Mouse (Mus musculus) spleen, adult 2 months (tissue): ENCODE data around the gene Colgalt1. TPM values are rescaled to one million over a fixed set of nuclear protein-coding genes. Genes with fewer than 3 reads are reported as not detected.
A peak's percentile ranks its signal among the peaks of the same experiment; 100 is the strongest.

Experiments used
- DNase-seq, 2 experiments: peaks; one replicate each; pipeline versions ENCODE4 v3.0.0 to v3.0.0-alpha.2; 2012 to 2021; ENCODE audit warnings: low spot score in 2 of 2, low read depth in 1 of 2
- H3K27ac ChIP-seq: fragments of 200-500 bp; 2 replicates; pipeline ENCODE4 v1.5.1; 2012; ENCODE audit warnings: low read length, inconsistent platforms; ENCODE audit not compliant: insufficient read depth
- H3K27me3 ChIP-seq: fragments of 200-500 bp; 2 replicates; pipeline ENCODE4 v1.6.1; 2012; ENCODE audit warnings: mild to moderate bottlenecking, moderate library complexity, low read length, inconsistent platforms; ENCODE audit not compliant: control insufficient read depth, insufficient read depth
- H3K36me3 ChIP-seq: fragments of 200-500 bp; 2 replicates; pipeline ENCODE4 v1.6.1; 2012; ENCODE audit warnings: mild to moderate bottlenecking, low read length, inconsistent platforms; ENCODE audit not compliant: control insufficient read depth, insufficient read depth
- H3K4me1 ChIP-seq: fragments of 200-500 bp; 2 replicates; pipeline ENCODE4 v1.6.1; 2011; ENCODE audit warnings: inconsistent platforms; ENCODE audit not compliant: control insufficient read depth, insufficient read depth, insufficient read length
- H3K4me3 ChIP-seq: fragments of 200-500 bp; 2 replicates; pipeline ENCODE4 v1.5.1; 2011; ENCODE audit warnings: mild to moderate bottlenecking, inconsistent platforms; ENCODE audit not compliant: insufficient read depth, insufficient read length; ENCODE audit errors: extremely low read depth
- CTCF ChIP-seq: fragments of 200-500 bp; IDR thresholded peaks from 2 replicates; pipeline ENCODE4 v1.5.1; 2011; ENCODE audit warnings: mild to moderate bottlenecking, inconsistent platforms; ENCODE audit not compliant: insufficient read depth, insufficient read length, insufficient replicate concordance; ENCODE audit errors: extremely low read depth
- POLR2A ChIP-seq: fragments of 200-500 bp; IDR thresholded peaks from 2 replicates; pipeline ENCODE4 v1.6.1; 2011; ENCODE audit warnings: low read depth, low read length, inconsistent platforms
- WGBS: fragments of 180-500 bp; shearing (Covaris S2); methylation state at CpG from one replicate; pipeline ENCODE4 v1.1.7; 2018; 5-methylcytosine and 5-hydroxymethylcytosine counted together
- polyA plus RNA-seq: library from polyadenylated mRNA; depleted of rRNA; stranded (reverse); fragments of >200 nt; gene quantifications from 2 replicates; pipeline ENCODE4 v1.2.3, GENCODE M21; 2012; rRNA removed

Colgalt1 gene
- polyA plus RNA-seq = 159 and 216 TPM in 2 replicates

GRCm38 (mm10) chr8:71610822-71611651, at the start of gene Colgalt1:
TSS of gene Colgalt1 (plus strand) at chr8:71610998.
- Histone ChIP-seq H3K4me3 (peak within 1 kb of the TSS; percentile 81), H3K27ac (peak within 1 kb of the TSS; percentile 83), H3K27me3 (no peaks in the 10 kb centered on the region), H3K4me1 (peaks cover 8% of the 10 kb centered on the region; the same call in 1 of the 2 replicates), H3K36me3 (peaks cover 10% of the 10 kb centered on the region)
- peak; percentile 42; the same call in 1 of the 2 replicates for TF ChIP-seq POLR2A
- no peak for TF ChIP-seq CTCF
- DNase-seq = peak; percentile 96 to 99
- WGBS = under 1% methylated on average over 82 of the region's 82 CpGs

GRCm38 (mm10) chr8:71561401-71561800, 49.4 kb upstream of the Colgalt1 start:
- no peaks in the 10 kb centered on the region for H3K27me3 ChIP-seq
- DNase-seq = peak; percentile 58 to 72
- 5% methylated on average over 15 of the region's 15 CpGs for WGBS

GRCm38 (mm10) chr8:71562751-71563150, 48.0 kb upstream of the Colgalt1 start:
- 1% methylated on average over 33 of the region's 33 CpGs for WGBS
- DNase-seq = peak; percentile 38 to 81
- TF ChIP-seq POLR2A (no peak), CTCF (peak; percentile 89)
- no peak overlapping the region for H3K27ac ChIP-seq
- H3K27me3 ChIP-seq = no peaks in the 10 kb centered on the region
- peaks cover 11% of the 10 kb centered on the region for H3K4me1 ChIP-seq
- H3K4me3 ChIP-seq = no peak overlapping the region; the same call in 1 of the 2 replicates
- no peaks in the 10 kb centered on the region for H3K36me3 ChIP-seq

More at GRCm38 (mm10) chr8:71561401-71561800, 49.4 kb upstream of the Colgalt1 start:
- no peak overlapping the region for H3K27ac ChIP-seq
- no peak overlapping the region for H3K4me3 ChIP-seq
- TF ChIP-seq CTCF (peak; percentile 94; the same call in 1 of the 2 replicates), POLR2A (no peak)
- peaks cover 11% of the 10 kb centered on the region for H3K4me1 ChIP-seq
- H3K36me3 ChIP-seq = no peaks in the 10 kb centered on the region

GRCm38 (mm10) chr8:71563992-71564391, 46.8 kb upstream of the Colgalt1 start:
- 91% methylated on average over 4 of the region's 4 CpGs for WGBS
- H3K36me3 ChIP-seq = no peaks in the 10 kb centered on the region
- no peak overlapping the region for H3K4me3 ChIP-seq
- peaks cover 4% of the 10 kb centered on the region for H3K4me1 ChIP-seq
- no peaks in the 10 kb centered on the region for H3K27me3 ChIP-seq
- no peak overlapping the region for H3K27ac ChIP-seq
- no peak for DNase-seq
- TF ChIP-seq POLR2A (no peak), CTCF (no peak)

- no peak within 1 kb of the TSS for H3K4me3 ChIP-seq
- H3K27ac ChIP-seq = no peak within 1 kb of the TSS
- no peaks in the 10 kb centered on the region for H3K36me3 ChIP-seq
- TF ChIP-seq CTCF = no peak
- no peak for TF ChIP-seq POLR2A
- WGBS = 91% methylated on average over 3 of the region's 3 CpGs
- no peak for DNase-seq
- no peaks in the 10 kb centered on the region for H3K27me3 ChIP-seq
- H3K4me1 ChIP-seq = peaks cover 6% of the 10 kb centered on the region
Observed at GRCm38 (mm10) chr8:71566501-71566900, 44.3 kb upstream of the Colgalt1 start, which contains the start of gene Nxnl1. TSS of gene Nxnl1 (minus strand) at chr8:71566601.

GRCm38 (mm10) chr8:71567587-71567986, 43.2 kb upstream of the Colgalt1 start:
- Histone ChIP-seq H3K4me3 (no peak overlapping the region), H3K36me3 (no peaks in the 10 kb centered on the region), H3K4me1 (peaks cover 5% of the 10 kb centered on the region), H3K27me3 (no peaks in the 10 kb centered on the region), H3K27ac (no peak overlapping the region)
- no peak for TF ChIP-seq CTCF
- TF ChIP-seq POLR2A = no peak
- 82% methylated on average over 7 of the region's 7 CpGs for WGBS
- DNase-seq = no peak
